Mouse (Mus musculus): Measurements from ENCODE around the gene Zfpm1. TPM values are rescaled to one million over a fixed set of nuclear protein-coding genes. Genes with fewer than 3 reads are reported as not detected.
A peak's percentile ranks its signal among the peaks of the same experiment; 100 is the strongest.

Gene Zfpm1
- polyA plus RNA-seq, 1 experiment from 2014 or later, result 2.3 TPM

DNA sequence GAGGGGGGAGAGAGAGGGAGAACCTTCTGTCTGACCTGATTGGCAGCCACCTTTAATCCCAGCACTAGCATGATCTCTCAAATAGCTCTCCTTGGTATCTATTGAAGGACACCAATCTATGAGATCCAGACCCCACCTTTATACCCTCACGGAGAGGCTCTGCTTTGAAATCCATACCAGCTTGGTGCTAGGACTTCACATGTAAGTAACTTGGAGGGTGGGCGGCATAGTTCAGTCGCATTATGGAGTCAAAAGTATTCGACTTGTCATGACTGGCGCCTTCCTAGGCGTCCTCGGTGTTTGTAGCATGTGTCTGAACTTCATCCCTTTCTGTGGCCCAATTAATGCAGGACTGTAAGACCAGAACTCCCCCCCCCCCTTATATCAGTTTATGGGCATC, 93.4 kb downstream of the Zfpm1 start:
- WGBS, result 94% methylated on average over 7 of the region's 7 CpGs
- no peak for DNase-seq (ENCODE audit: low spot score)
- Histone ChIP-seq H3K36me3 (ENCODE audit: control insufficient read depth, insufficient read depth, low read length) (0 out of 2 replicates have a peak, but pooled peaks cover 3% of the 10 kb centered on the region), H3K4me2 (replicated peaks; ENCODE audit: low read depth) (no peak overlapping the region), H3K9ac (ENCODE audit: low read length) (no peak overlapping the region), H3K27me3 (ENCODE audit: control insufficient read depth, insufficient read depth, low read length) (no peaks in the 10 kb centered on the region), H3K4me3 (ENCODE audit: low read depth, low read length) (no peak overlapping the region), H3K4me1 (replicated peaks; ENCODE audit: control insufficient read depth, insufficient read depth) (no peaks in the 10 kb centered on the region), H3K9me3 (ENCODE audit: control insufficient read depth, low read length) (no peaks in the 10 kb centered on the region), H3K27ac (replicated peaks) (no peak overlapping the region)
- TF ChIP-seq EP300 (optimal IDR thresholded peaks at IDR 0.05), result no peak
- no peak for TF ChIP-seq CTCF (IDR thresholded peaks at IDR 0.05; ENCODE audit: low read depth)
- ATAC-seq (ENCODE audit: low FRiP score, low TSS enrichment), result no peak

DNA sequence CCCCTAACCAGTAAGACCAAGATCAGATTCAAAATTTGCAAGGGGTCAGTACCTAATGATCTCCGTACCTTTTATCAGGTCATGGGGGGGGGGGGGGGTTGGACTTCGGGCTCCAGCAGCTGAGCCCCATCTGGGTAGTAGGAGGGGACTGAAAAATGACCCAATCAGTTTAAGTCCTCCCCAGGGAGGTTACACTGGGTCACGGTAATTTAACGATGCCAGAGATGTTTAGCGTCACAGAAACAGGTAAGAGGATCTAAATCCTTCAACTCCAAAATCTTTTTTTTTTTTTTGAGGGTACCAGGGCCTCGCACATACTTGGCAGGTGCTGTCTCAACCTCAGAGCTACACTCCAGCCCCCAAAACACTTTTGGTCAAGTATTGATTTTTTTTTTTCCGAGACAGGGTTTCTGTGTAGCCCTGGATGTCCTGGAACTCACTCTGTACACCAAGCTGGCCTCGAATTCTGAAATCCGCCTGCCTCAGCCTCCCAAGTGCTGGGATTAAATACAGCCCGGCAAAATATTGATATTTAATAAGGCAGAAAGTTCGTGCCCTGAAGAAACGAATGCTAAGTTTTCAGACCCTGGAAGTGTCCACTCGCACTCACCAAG, 93.9 kb downstream of the Zfpm1 start:
- 0 out of 2 replicates have a peak, but pooled peaks have one; percentile 1 for ATAC-seq (ENCODE audit: low FRiP score, low TSS enrichment)
- H3K27me3 ChIP-seq (ENCODE audit: control insufficient read depth, insufficient read depth, low read length), result no peaks in the 10 kb centered on the region
- 0 out of 2 replicates have a peak overlapping the region, but pooled peaks have one; percentile 40 for H3K27ac ChIP-seq (replicated peaks)
- no peaks in the 10 kb centered on the region for H3K4me1 ChIP-seq (replicated peaks; ENCODE audit: control insufficient read depth, insufficient read depth)
- 21% methylated on average over 13 of the region's 13 CpGs for WGBS
- no peak for TF ChIP-seq CTCF (IDR thresholded peaks at IDR 0.05; ENCODE audit: low read depth)
- peak overlapping the region; percentile 38 for H3K9ac ChIP-seq (ENCODE audit: low read length)
- H3K4me2 ChIP-seq (replicated peaks; ENCODE audit: low read depth), result peak overlapping the region; percentile 52
- H3K9me3 ChIP-seq (ENCODE audit: control insufficient read depth, low read length), result no peaks in the 10 kb centered on the region
- DNase-seq (ENCODE audit: low spot score), result no peak
- peak overlapping the region; percentile 79 for H3K4me3 ChIP-seq (ENCODE audit: low read depth, low read length)
- H3K36me3 ChIP-seq (ENCODE audit: control insufficient read depth, insufficient read depth, low read length), result 0 out of 2 replicates have a peak, but pooled peaks cover 3% of the 10 kb centered on the region

DNA sequence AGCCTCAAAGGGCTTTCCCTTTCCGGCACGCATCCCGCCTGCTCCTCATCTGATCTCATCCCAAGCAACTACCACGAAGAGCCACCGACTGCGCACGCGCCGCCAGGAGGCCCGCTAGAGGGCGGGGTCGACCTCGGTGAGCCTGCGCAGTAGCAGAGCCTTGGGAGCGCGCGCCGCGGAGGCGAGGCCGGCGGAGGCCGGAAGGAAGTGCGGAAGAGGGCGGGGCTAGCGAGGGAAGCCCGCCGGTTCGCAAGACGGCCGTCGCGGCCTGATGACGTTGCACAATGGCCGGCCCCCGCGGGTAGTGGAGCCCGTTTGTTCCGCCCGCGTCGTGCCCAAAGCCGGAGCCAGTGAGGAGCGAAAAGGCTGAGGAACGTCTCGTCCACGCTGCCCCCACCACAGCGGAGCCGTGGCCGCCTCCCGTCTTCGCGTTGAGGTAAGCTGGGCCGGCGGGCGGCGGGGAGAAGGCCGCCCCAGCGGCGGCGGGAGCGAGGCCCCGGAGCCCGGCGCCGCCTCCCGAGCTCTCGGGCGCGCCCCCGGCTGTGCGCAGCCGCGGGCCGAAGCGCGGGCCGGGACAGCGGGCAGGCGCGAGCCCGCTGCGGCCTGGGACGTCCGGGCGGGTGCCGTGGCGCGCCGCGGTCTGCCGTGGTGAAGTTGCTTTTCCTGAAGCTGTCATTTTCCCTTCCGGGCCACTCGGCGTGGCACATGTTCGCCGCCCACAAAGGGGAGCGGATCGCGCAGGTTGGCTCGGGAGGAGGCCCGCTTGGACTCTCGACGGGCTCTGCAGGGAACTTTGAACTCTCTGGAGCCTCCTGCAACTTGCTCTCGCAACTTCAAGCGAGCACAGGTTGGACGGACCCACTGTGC, 94.7 kb downstream of the Zfpm1 start, which contains the start of gene Zc3h18:
Gene Zc3h18, plus strand, starts transcription at position 245 of the 867 bp plus-strand sequence.
- WGBS, result under 1% methylated on average over 87 of the region's 107 CpGs
- Histone ChIP-seq H3K4me1 (replicated peaks; ENCODE audit: control insufficient read depth, insufficient read depth) (no peaks in the 10 kb centered on the region), H3K9ac (ENCODE audit: low read length) (peak within 1 kb of the TSS; percentile 92), H3K27ac (replicated peaks) (peak within 1 kb of the TSS; percentile 95), H3K4me2 (replicated peaks; ENCODE audit: low read depth) (peak within 1 kb of the TSS; percentile 74), H3K36me3 (ENCODE audit: control insufficient read depth, insufficient read depth, low read length) (0 out of 2 replicates have a peak, but pooled peaks cover 3% of the 10 kb centered on the region), H3K4me3 (ENCODE audit: low read depth, low read length) (peak within 1 kb of the TSS; percentile 79), H3K27me3 (ENCODE audit: control insufficient read depth, insufficient read depth, low read length) (no peaks in the 10 kb centered on the region), H3K9me3 (ENCODE audit: control insufficient read depth, low read length) (no peaks in the 10 kb centered on the region)
- DNase-seq (ENCODE audit: low spot score), result peak; percentile 99
- peak; percentile 73 for TF ChIP-seq CTCF (IDR thresholded peaks at IDR 0.05; ENCODE audit: low read depth)
- no peak for TF ChIP-seq EP300 (optimal IDR thresholded peaks at IDR 0.05)
- peak; percentile 95 for ATAC-seq (ENCODE audit: low FRiP score, low TSS enrichment)

DNA sequence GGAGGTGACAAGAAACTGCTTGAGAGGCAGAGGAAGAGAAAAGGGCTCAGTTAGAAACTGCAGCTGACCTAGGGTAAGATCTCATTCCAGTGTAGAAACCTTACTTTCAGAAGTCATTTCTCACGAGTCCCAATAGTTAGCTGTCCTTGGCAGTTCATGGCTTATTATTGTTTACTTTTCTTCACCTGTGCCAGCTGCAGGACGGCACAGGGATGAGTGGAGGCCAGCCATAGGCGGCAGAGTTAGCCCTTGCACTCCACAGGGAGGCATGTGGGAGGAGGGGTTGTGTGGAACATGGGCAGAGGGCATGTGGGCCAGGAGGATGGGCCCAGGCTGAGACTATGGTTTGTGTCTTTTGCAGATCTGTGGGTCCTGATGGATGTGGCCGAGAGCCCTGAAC, 101.1 kb downstream of the Zfpm1 start:
- H3K4me3 ChIP-seq (ENCODE audit: low read depth, low read length), result no peak overlapping the region
- H3K9me3 ChIP-seq (ENCODE audit: control insufficient read depth, low read length), result no peaks in the 10 kb centered on the region
- ATAC-seq (ENCODE audit: low FRiP score, low TSS enrichment), result no peak
- WGBS, result 48% methylated on average over 4 of the region's 4 CpGs
- no peak for DNase-seq (ENCODE audit: low spot score)
- no peak overlapping the region for H3K4me2 ChIP-seq (replicated peaks; ENCODE audit: low read depth)
- H3K36me3 ChIP-seq (ENCODE audit: control insufficient read depth, insufficient read depth, low read length), result peaks cover 22% of the 10 kb centered on the region
- no peaks in the 10 kb centered on the region for H3K27me3 ChIP-seq (ENCODE audit: control insufficient read depth, insufficient read depth, low read length)
- no peak overlapping the region for H3K9ac ChIP-seq (ENCODE audit: low read length)
- H3K27ac ChIP-seq (replicated peaks), result no peak overlapping the region
- no peaks in the 10 kb centered on the region for H3K4me1 ChIP-seq (replicated peaks; ENCODE audit: control insufficient read depth, insufficient read depth)
- TF ChIP-seq EP300 (optimal IDR thresholded peaks at IDR 0.05) (no peak), CTCF (IDR thresholded peaks at IDR 0.05; ENCODE audit: low read depth) (no peak)

Other genes with a start within 250 kb of the Zfpm1 start
- gene Trhr2, start 78.6 kb downstream of the Zfpm1 start, polyA plus RNA-seq (2015; fragmentation: Nextera tagmentation; extraction: Ambion mirVana), result not detected in 2 replicates
- gene Zc3h18, start 94.5 kb downstream of the Zfpm1 start, polyA plus RNA-seq (2015; fragmentation: Nextera tagmentation; extraction: Ambion mirVana), result 19.4 and 19.8 TPM in 2 replicates
- 0.15 and 0.32 TPM in 2 replicates for gene Il17c, start 139.9 kb downstream of the Zfpm1 start, polyA plus RNA-seq (2015; fragmentation: Nextera tagmentation; extraction: Ambion mirVana)
- gene Cyba, start 150.8 kb downstream of the Zfpm1 start, polyA plus RNA-seq (2015; fragmentation: Nextera tagmentation; extraction: Ambion mirVana), result 250 and 267 TPM in 2 replicates
- gene Mvd, start 161.3 kb downstream of the Zfpm1 start, polyA plus RNA-seq (2015; fragmentation: Nextera tagmentation; extraction: Ambion mirVana), result 34.6 and 35.7 TPM in 2 replicates
- gene Snai3, start 178.6 kb downstream of the Zfpm1 start, polyA plus RNA-seq (2015; fragmentation: Nextera tagmentation; extraction: Ambion mirVana), result 1.4 and 1.6 TPM in 2 replicates
- 31.2 and 32.2 TPM in 2 replicates for gene Rnf166, start 193.9 kb downstream of the Zfpm1 start, polyA plus RNA-seq (2015; fragmentation: Nextera tagmentation; extraction: Ambion mirVana)
- gene Ctu2, start 194.0 kb downstream of the Zfpm1 start, polyA plus RNA-seq (2015; fragmentation: Nextera tagmentation; extraction: Ambion mirVana), result 33.1 and 34.5 TPM in 2 replicates